Mouse (Mus musculus) brown adipose tissue, adult 24 weeks (tissue): ENCODE measurements around the gene Caskin2. TPM values are rescaled to one million over a fixed set of nuclear protein-coding genes. Genes with fewer than 3 reads are reported as not detected.

Source experiments
- H3K27ac ChIP-seq: fragments of 200-500 bp; replicated peaks from 2 replicates; pipeline ENCODE4 v1.5.1; 2012; ENCODE audit warnings: low read depth, mild to moderate bottlenecking, low read length
- H3K4me1 ChIP-seq: fragments of 200-500 bp; 2 replicates; pipeline ENCODE4 v1.6.1; 2012; ENCODE audit warnings: low read length, mixed read lengths; ENCODE audit not compliant: control insufficient read depth, insufficient read depth, insufficient read length
- H3K4me3 ChIP-seq: fragments of 200-500 bp; 2 replicates; pipeline ENCODE4 v1.5.1; 2012; ENCODE audit warnings: low read depth, mild to moderate bottlenecking, low read length, moderate library complexity; ENCODE audit not compliant: insufficient read depth
- polyA plus RNA-seq: library from polyadenylated mRNA; stranded (reverse); fragments of >200 nt; gene quantifications from 2 replicates; pipeline ENCODE4 v1.2.4, GENCODE M21; 2012; ENCODE audit not compliant: missing spikeins, insufficient read depth, insufficient read length

The Caskin2 gene
- polyA plus RNA-seq, 1 experiment = 8.8 TPM

DNA sequence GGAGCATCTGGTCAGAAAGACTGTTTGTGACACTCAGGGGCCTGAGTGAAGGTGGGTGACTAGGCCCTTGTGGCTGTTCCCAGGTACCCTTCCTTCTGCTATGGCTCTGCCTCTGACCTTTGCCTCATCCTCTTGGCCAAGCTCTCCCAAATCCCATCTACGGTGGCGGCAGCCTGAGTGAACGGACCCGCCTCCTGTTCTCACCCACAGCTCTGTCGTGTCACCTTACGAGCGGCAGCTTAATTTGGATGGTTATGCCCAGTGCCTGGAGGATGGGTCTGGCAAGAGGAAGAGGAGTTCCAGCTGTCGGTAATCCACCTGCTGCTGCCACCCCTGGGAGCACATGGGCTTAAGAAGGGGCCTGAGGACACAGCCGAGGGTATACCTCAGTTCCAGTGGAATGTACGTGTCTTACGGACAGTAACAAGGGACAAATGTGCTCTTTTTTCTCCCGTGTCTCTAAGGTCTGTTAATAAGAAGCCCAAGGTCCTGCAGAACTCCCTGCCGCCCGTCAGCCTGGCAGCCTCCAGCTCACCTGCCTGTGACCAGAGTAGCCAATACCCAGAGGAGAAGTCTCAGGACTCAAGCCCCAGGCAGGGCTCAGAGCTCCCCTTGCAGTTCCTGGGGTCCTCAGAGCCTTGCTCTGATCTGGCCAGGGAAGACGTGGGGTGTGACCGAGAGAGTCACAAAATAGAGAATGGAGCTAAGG is 6.6 kb upstream of the Caskin2 start:
- no peak overlapping the region for H3K4me3 ChIP-seq
- H3K27ac ChIP-seq = no peak overlapping the region
- peaks cover 3% of the 10 kb centered on the region; the same call in 1 of the 2 replicates for H3K4me1 ChIP-seq

DNA sequence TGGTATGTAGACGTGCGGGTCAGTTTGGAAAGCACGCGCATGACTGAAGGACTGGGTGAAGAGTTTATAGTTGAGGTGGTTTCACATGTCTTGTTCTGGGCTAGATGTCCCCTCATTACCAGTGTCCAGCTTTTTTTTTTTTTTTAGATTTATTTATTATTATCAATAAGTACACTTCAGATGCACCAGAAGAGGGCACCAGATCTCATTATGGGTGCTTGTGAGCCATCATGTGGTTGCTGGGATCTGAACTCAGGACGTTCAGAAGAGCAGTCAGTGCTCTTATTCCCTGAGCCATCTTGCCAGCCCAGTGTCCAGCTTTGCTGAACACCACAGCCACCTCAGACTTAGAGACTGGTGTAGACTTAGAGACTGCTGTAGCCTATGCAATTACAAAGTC is 3.9 kb upstream of the Caskin2 start:
- H3K27ac ChIP-seq = no peak overlapping the region
- no peaks in the 10 kb centered on the region for H3K4me1 ChIP-seq
- H3K4me3 ChIP-seq = no peak overlapping the region

DNA sequence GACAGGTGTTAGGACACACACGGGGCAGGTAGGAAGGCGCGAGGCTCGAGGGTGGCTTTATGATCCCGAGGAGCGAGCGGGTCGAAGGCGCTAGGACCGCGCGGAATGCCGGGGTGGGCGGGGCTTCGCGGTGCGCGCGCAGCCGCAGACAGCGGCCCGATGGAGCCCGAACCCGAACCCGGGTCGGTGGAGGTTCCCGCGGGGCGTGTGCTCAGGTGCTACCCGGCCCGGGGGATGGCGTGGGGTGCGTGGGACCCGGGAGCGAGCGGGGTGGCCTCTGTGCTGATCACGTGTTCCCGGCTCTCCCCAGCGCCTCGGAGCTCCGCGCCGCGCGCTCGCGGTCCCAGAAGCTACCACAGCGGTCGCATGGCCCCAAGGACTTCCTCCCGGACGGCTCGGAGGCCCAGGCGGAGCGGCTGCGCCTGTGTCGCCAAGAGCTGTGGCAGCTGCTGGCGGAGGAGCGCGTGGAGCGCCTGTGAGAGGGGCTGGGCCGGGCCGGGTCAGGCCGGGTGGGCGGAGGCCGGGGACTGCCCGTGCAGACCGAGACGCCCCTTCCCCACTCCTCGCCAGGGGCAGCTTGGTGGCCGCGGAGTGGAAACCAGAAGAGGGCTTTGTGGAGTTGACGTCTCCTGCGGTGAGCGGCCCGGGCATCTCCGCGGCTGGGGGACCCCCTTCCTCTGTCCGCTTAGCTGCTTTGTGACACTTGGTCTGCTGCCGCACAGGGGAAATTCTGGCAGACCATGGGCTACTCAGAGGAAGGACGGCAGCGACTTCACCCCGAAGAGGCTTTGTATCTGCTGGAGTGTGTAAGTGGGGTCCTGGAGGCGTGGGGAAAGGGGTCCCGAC is 1.4 kb upstream of the Caskin2 start, which contains the start of gene Tsen54:
Gene Tsen54 (plus strand): TSS at position 120 of the 846 bp plus-strand sequence.
- Histone ChIP-seq H3K27ac (peak within 1 kb of the TSS; percentile 53), H3K4me1 (no peaks in the 10 kb centered on the region; the same call in 1 of the 2 replicates)

DNA sequence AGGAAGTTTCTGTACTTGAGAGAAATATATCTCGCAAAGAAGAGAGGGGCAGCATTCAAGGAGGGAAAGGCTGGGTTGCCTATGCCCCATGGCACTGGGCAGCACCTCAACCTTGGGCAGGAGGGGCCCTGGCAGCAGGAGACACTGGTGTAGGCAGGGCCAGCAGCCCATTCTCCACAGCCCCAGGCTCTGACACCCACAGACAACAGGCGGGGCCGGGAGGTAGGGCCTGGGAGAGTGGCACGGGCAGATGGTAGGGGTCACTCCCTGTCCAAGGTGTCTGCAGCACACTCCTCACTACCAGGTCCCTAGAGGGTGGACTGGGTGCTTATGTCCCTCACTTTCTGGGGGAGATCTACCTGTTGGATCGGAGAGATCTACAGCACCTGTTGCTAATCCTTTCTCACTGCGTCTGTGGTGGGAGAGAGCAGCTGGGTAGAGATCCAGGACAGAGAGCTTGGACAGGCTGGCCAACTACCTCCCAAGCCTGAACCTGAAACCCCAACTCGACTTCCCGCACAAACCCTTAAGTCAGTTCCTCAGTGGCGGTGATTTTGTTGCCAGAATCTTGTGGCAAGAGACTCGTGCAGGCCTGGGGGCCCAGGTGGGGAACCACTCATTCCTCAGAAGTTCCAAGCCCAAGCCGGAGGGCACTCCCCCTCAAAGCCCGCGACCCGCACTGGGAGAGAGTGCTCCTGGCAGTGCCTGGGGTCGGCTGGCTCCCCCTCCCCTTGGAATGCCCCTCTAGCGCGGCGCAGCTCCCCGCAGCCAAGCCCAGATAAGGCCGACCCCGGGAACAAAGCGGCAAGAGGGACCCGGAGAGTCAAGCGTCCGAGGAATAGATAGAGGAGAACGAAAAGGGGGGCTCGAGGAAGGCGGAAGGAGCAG is 662 bp downstream of the Caskin2 start:
- Histone ChIP-seq H3K4me3 (peak overlapping the region; percentile 97), H3K4me1 (peaks cover 10% of the 10 kb centered on the region), H3K27ac (peak overlapping the region; percentile 84)

More for the DNA sequence above, 1.4 kb upstream of the Caskin2 start, which contains the start of gene Tsen54:
- peak within 1 kb of the TSS; percentile 91 for H3K4me3 ChIP-seq

DNA sequence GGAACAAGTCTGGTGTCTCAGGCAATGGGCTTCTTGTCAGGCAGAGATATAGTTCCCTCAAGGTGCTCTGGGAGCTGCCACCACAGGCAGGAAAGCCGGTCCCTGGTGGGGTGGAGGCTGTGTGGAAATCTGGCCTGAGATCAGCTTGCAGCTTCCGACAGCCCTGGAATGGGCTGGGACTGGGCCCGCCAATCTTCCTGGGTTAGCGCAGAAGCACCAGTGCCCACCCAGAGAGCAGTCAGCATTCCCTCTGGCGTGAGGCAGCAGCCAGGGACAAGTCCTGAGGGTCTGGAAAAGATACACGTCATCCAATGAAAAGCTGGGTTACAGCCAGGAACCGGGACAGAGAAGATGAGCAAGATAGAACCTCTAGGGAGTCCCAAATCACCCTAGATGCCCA is 1.3 kb downstream of the Caskin2 start:
- peaks cover 11% of the 10 kb centered on the region for H3K4me1 ChIP-seq
- H3K27ac ChIP-seq = peak overlapping the region; percentile 96
- peak overlapping the region; percentile 97 for H3K4me3 ChIP-seq

DNA sequence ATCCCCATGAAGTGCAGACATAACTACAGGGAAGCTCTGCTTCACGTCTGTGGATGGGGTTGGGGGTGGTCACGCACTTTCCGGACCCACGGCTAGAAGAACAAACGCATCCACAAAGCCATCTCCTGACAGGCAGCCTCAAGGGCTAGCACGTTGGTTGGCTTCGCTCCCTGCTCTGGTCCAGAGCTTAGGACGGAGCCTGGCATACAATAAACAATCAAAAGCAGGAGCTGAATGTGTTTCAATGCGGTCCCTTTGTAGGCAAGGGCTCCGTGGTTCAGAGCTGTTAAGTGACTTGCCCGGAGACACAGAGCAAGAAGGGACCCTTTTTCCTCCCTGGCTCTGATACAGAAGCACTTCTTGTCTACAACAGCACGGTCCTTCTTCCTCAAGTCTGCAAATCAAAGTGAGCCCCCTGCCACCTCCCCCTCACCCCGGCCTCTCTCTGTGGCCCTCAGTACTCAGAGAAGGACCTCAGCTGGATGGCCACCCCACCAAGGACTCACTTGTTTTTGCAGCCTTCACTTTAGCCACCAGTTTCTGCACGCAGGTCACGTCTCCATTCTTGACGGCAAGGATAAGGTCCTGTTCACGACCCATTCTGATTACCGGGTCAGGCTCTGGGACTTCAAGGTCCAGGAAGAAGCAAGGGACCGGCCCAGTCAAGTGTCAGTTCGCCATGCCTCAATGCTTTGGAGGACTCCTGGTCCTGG is 1.9 kb downstream of the Caskin2 start:
- Histone ChIP-seq H3K4me3 (peak overlapping the region; percentile 97), H3K4me1 (peaks cover 11% of the 10 kb centered on the region), H3K27ac (peak overlapping the region; percentile 96)

DNA sequence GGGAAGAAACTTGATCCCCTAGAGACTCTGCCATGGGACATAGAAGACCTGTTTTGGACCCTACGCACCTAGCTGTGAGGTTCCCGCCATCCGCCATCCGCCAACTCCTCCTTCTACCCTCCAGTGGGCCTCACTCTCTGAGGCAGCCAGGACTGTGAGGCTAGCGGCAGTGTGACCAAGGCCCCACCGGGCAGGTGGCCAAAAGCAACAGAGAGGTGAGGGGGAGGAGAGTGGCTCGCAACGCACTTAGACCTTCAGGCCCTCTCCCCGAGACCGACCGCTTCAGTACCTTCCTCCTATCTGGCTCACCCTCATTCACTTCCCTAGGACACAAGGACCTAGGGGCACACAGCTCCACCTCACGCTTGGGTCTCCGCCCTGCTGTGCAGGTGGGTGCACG is 3.1 kb downstream of the Caskin2 start:
- Histone ChIP-seq H3K27ac (peak overlapping the region; percentile 96), H3K4me1 (peaks cover 13% of the 10 kb centered on the region), H3K4me3 (peak overlapping the region; percentile 97)

DNA sequence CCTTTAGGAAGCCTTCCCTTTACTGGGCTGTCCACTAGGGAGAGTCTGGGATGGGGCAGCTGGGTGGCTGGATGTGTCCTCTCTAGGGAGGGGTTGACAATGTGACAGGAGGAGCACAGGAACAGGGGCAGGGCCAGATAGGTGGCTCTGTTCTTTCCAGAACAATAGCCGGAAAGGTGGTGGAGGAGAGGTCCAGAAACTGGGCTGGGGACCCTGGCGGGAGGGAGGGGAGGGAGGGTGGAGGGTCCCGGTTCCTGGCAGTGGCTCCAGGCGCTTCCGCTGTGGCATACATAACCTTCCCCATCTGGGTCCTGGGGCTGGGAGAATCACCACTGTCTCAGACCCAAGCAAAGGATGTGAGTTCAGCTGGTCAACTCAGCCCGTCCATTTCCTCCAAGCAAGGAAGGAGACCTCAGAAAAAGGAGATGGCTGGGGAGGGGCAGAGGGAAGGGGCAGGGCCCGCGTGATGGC is 4.1 kb downstream of the Caskin2 start:
- H3K27ac ChIP-seq = peak overlapping the region; percentile 96
- H3K4me1 ChIP-seq = peaks cover 13% of the 10 kb centered on the region
- H3K4me3 ChIP-seq = peak overlapping the region; percentile 97

DNA sequence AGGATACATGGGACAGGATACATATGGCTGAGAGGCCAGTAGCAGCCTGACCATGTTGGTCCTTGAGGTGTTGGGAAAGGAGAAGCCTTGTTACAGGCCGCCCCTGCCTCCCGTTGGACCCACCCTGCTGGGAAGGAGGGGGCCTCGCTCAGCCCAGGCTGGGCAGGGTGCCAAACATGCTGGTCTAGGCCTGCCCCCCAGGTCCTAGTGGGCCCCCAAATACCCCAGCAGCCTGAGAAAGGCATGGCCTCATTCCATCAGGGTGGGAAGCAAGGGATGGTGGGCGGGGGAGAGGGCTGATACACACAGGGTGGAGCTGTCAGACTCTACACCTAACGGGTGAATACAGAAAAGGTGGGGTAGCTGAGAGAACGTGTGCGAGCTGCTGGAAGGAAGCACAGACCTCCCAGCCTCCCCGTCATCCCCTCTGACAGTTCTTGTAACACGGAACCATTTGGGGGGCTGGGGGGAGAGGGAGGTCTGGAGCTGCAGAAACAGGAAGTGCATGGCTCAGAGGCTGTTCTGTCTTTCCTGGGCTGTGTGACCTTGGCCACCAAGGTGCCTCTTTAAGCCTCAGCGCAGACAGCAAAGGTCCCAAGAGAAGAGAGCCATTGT is 4.6 kb downstream of the Caskin2 start:
- Histone ChIP-seq H3K27ac (peak overlapping the region; percentile 81), H3K4me1 (peaks cover 13% of the 10 kb centered on the region), H3K4me3 (peak overlapping the region; percentile 45)

DNA sequence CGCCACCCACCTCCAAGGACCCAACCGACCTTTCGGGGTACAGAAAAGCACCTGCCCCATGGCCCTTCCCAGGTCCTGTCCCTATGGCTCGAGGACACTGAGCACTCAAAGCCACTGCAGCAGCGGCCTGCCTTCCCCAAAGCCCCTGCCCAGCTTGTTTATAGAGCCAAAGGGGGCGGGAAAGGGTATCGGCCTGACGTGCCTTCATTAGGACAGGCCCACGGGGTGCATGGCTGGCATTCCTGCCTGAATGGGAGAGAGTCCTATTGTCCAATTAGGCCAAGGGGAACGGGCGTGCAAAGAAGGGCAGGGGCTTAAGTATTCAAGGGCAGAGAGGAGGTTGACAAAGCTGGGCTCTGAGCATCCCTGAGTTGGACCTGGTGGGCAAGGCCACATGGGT is 5.5 kb downstream of the Caskin2 start:
- H3K4me1 ChIP-seq = peaks cover 16% of the 10 kb centered on the region
- peak overlapping the region; percentile 81 for H3K27ac ChIP-seq
- H3K4me3 ChIP-seq = peak overlapping the region; percentile 45; the same call in 1 of the 2 replicates

DNA sequence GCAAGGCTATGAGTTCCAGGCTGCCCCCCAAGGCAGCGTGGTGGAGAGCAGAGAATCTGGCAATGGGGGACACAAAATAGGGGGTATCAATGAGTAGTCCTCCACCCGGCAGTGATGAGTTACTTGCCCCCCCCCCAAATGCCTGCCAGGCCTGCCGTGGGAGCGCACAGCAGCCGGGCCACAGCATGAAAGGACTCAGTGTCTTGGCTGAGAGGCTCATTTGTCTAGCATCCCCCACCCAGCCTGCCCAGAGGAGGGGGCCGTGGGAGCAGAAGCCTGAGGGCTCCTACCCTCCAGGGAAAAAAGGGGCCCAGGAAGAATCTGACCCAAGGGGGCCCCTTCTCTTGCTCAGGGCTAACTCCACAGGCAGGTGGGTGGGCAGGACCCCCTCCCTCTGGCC is 6.1 kb downstream of the Caskin2 start:
- Histone ChIP-seq H3K27ac (peak overlapping the region; percentile 81; the same call in 1 of the 2 replicates), H3K4me1 (peaks cover 16% of the 10 kb centered on the region), H3K4me3 (no peak overlapping the region)

DNA sequence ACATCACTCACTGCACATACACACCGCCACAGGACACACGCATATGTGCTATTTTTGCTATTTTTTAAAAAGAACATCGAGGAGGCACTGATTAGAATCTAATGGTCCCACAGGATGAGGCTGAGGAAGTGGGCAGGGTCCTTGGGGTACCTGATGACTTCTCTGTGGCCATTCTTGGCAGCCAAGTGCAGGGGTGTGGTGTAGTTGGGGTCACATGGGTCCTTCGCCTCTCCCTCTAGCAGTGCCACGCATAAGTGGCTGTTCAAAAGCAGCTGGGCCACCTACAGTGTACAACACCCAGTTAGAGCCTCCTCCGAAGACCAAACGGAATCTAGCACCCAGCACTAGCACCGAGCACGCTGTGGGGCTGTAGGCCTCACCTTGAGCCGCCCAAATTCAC is 7.3 kb downstream of the Caskin2 start:
- H3K4me3 ChIP-seq = no peak overlapping the region
- peaks cover 16% of the 10 kb centered on the region for H3K4me1 ChIP-seq
- peak overlapping the region; percentile 52; the same call in 1 of the 2 replicates for H3K27ac ChIP-seq

DNA sequence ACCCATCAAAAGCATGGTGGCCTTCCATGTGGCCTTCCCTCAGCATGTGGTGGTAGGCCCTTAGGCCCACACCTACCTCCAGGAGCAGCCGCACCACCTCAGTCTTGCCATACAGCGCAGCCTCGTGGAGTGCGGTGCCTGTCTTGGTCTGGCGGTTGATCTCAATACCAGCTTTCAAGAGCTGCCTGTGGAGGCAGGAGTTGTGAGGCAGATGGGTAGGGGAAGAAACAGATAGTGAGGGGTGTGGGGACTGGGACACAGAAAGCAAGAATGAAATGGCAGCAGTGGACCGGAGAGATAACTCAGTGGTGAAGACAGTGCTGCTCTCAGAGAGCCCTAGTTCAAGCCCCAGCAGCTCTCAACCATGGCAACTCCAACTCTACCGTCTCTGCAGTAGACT is 8.4 kb downstream of the Caskin2 start:
- H3K27ac ChIP-seq = no peak overlapping the region
- H3K4me3 ChIP-seq = no peak overlapping the region
- H3K4me1 ChIP-seq = peaks cover 16% of the 10 kb centered on the region
